Mouse (Mus musculus) liver, embryonic 16.5 days (tissue): ENCODE results near the gene Mt4. TPM values are rescaled to one million over a fixed set of nuclear protein-coding genes. Genes with fewer than 3 reads are reported as not detected.
"Not testable (repeated sequence)": the region's sequence is repeated elsewhere in the genome, so short reads cannot be mapped to it uniquely, and the experiment has no call there.

Experiments
- ATAC-seq: fragments of 200-750 bp; cut with Nextera tagmentation; 2 replicates; pipeline ENCODE4 v1.8.0; 2017; ENCODE audit warnings: low read depth, mild to moderate bottlenecking, moderate number of reproducible peaks, moderate library complexity
- H3K27ac ChIP-seq: fragments of 300-500 bp; sonication (generic); 2 replicates; pipeline ENCODE4 v1.5.1; 2014; ENCODE audit warnings: mild to moderate bottlenecking, low read length
- H3K27me3 ChIP-seq: fragments of 300-500 bp; sonication (generic); 2 replicates; pipeline ENCODE4 v1.6.1; 2014; ENCODE audit warnings: low read depth, low read length, mixed read lengths; ENCODE audit not compliant: control insufficient read depth, insufficient read depth
- H3K36me3 ChIP-seq: fragments of 300-500 bp; sonication (generic); 2 replicates; pipeline ENCODE4 v1.6.1; 2014; ENCODE audit warnings: mild to moderate bottlenecking; ENCODE audit not compliant: control insufficient read depth, insufficient read depth
- H3K4me1 ChIP-seq: fragments of 300-500 bp; sonication (generic); 2 replicates; pipeline ENCODE4 v1.6.1; 2014; ENCODE audit warnings: low read depth, low read length, mixed read lengths; ENCODE audit not compliant: control insufficient read depth
- H3K4me2 ChIP-seq: fragments of 300-500 bp; sonication (generic); 2 replicates; pipeline ENCODE4 v1.6.1; 2014; ENCODE audit warnings: low read depth, low read length, mixed read lengths
- H3K4me3 ChIP-seq: fragments of 300-500 bp; sonication (generic); 2 replicates; pipeline ENCODE4 v1.5.1; 2014; ENCODE audit warnings: low read depth, mild to moderate bottlenecking, low read length
- H3K9ac ChIP-seq: fragments of 300-500 bp; sonication (generic); 2 replicates; pipeline ENCODE4 v1.6.1; 2014; ENCODE audit warnings: low read depth, low read length
- H3K9me3 ChIP-seq: fragments of 300-500 bp; sonication (generic); replicated peaks from 2 replicates; pipeline ENCODE4 v1.6.1; 2016; ENCODE audit warnings: low read length; ENCODE audit not compliant: control insufficient read depth
- WGBS: fragments of 180-500 bp; shearing (Covaris S2); extraction: QIAGEN DNeasy Blood & Tissue Kit; methylation state at CpG from one replicate; pipeline ENCODE4 v1.1.7; 2014; ENCODE audit not compliant: insufficient replicate concordance; 5-methylcytosine and 5-hydroxymethylcytosine counted together
- polyA plus RNA-seq: library from polyadenylated mRNA; unstranded; fragments of >200 nt; fragmentation: Nextera tagmentation; extraction: Ambion mirVana; gene quantifications from 2 replicates; pipeline ENCODE4 v1.2.1, GENCODE M21; 2015

Mt4 gene
- polyA plus RNA-seq, 1 experiment from 2014 or later: 0.67 TPM

DNA sequence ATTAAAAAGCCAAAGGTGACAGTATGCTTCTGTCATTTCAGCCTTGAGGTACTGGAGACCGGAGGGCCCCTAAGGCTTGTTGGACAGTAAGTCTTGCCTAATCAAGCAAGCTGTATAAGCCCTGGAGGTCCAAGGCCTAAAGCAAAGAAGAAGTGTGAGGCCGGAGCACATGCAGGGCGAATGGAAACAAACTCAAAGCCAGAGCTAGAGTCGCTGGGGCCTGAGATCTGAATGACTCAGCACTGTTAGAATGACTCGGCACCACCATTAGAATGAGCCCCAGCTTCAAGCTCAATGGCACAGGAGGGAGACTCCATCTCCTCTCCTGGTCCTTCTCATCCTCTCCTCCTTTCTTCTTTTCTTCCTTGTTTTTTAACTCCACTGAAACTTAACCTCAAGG is 13.9 kb downstream of the Mt4 start:
- Histone ChIP-seq H3K9me3 (no peaks in the 10 kb centered on the region), H3K36me3 (no peaks in the 10 kb centered on the region), H3K27me3 (peaks cover 36% of the 10 kb centered on the region), H3K4me1 (peaks cover 22% of the 10 kb centered on the region), H3K9ac (peak overlapping the region; percentile 46; the same call in 1 of the 2 replicates), H3K4me2 (peak overlapping the region; percentile 35), H3K4me3 (no peak overlapping the region), H3K27ac (peak overlapping the region; percentile 70)
- 39% methylated on average over 5 of the region's 5 CpGs for WGBS
- ATAC-seq: peak; percentile 79

GRCm38 (mm10) chr8:94152513-94153300 is 15.7 kb downstream of the Mt4 start, which contains the start of gene Mt3:
Gene Mt3, plus strand, starts transcription at chr8:94152607.
- peak; percentile 48; the same call in 1 of the 2 replicates for ATAC-seq
- H3K4me3 ChIP-seq: peak within 1 kb of the TSS; percentile 29; the same call in 1 of the 2 replicates
- H3K36me3 ChIP-seq: no peaks in the 10 kb centered on the region
- H3K9ac ChIP-seq: no peak within 1 kb of the TSS
- peaks cover 36% of the 10 kb centered on the region for H3K27me3 ChIP-seq
- H3K4me1 ChIP-seq: peaks cover 22% of the 10 kb centered on the region
- H3K9me3 ChIP-seq: no peaks in the 10 kb centered on the region
- peak within 1 kb of the TSS; percentile 30 for H3K4me2 ChIP-seq
- WGBS: 2% methylated on average over 29 of the region's 29 CpGs
- H3K27ac ChIP-seq: no peak within 1 kb of the TSS; the same call in 1 of the 2 replicates

DNA sequence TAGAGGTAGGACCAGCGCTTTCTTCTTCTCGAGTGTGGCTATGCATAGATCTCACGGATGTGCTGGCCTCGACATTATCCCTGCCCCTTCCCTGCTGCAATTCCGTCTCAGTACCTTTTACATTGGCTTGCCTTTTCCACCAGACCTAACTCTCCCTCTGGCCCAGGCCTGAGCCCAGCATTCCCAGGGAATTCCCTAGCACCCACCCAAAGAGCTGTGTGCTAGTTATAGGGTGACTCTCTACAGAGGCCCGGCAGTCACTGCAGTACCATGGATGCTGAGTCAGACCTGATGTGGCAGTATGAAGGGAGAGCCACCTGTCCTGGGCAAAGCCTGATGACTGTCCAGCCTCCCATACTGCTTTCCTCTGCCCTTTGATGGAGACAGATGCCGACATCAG is 16.5 kb downstream of the Mt4 start:
- Histone ChIP-seq H3K4me1 (peaks cover 22% of the 10 kb centered on the region), H3K9ac (no peak overlapping the region), H3K9me3 (no peaks in the 10 kb centered on the region), H3K4me3 (no peak overlapping the region), H3K27ac (no peak overlapping the region), H3K36me3 (no peaks in the 10 kb centered on the region), H3K27me3 (peaks cover 36% of the 10 kb centered on the region), H3K4me2 (no peak overlapping the region)
- ATAC-seq: no peak
- 31% methylated on average over 7 of the region's 7 CpGs for WGBS

GRCm38 (mm10) chr8:94154537-94154936 is 17.5 kb downstream of the Mt4 start:
- Histone ChIP-seq H3K36me3 (no peaks in the 10 kb centered on the region), H3K4me1 (peaks cover 22% of the 10 kb centered on the region), H3K27ac (no peak overlapping the region), H3K9ac (no peak overlapping the region), H3K9me3 (no peaks in the 10 kb centered on the region), H3K27me3 (peaks cover 36% of the 10 kb centered on the region), H3K4me3 (no peak overlapping the region), H3K4me2 (no peak overlapping the region)
- ATAC-seq: no peak
- WGBS: 33% methylated on average over 6 of the region's 6 CpGs

- no peaks in the 10 kb centered on the region for H3K9me3 ChIP-seq
- H3K4me2 ChIP-seq: no peak overlapping the region
- H3K27ac ChIP-seq: no peak overlapping the region
- no peaks in the 10 kb centered on the region for H3K36me3 ChIP-seq
- H3K27me3 ChIP-seq: peaks cover 36% of the 10 kb centered on the region
- WGBS: 57% methylated on average over 4 of the region's 4 CpGs
- no peak overlapping the region for H3K4me3 ChIP-seq
- peaks cover 13% of the 10 kb centered on the region for H3K4me1 ChIP-seq
- H3K9ac ChIP-seq: no peak overlapping the region
- no peak for ATAC-seq
Measured at GRCm38 (mm10) chr8:94156092-94156491, 19.1 kb downstream of the Mt4 start.

GRCm38 (mm10) chr8:94165772-94166171 is 28.8 kb downstream of the Mt4 start:
- not testable (repeated sequence) for H3K9ac ChIP-seq, H3K4me3 ChIP-seq, ATAC-seq, H3K36me3 ChIP-seq, H3K27ac ChIP-seq, H3K9me3 ChIP-seq, H3K27me3 ChIP-seq, H3K4me2 ChIP-seq
- WGBS: 60% methylated on average over 8 of the region's 8 CpGs
- H3K4me1 ChIP-seq: peaks cover 26% of the 10 kb centered on the region

- Histone ChIP-seq H3K27ac (no peak overlapping the region), H3K4me3 (no peak overlapping the region), H3K27me3 (no peaks in the 10 kb centered on the region), H3K9ac (no peak overlapping the region), H3K4me2 (no peak overlapping the region), H3K4me1 (peaks cover 40% of the 10 kb centered on the region), H3K36me3 (no peaks in the 10 kb centered on the region), H3K9me3 (no peaks in the 10 kb centered on the region)
- ATAC-seq: no peak
- WGBS: 3% methylated on average over 6 of the region's 6 CpGs
Measured at GRCm38 (mm10) chr8:94167244-94167643, 30.2 kb downstream of the Mt4 start.

GRCm38 (mm10) chr8:94169547-94169946 is 32.5 kb downstream of the Mt4 start:
- WGBS: 33% methylated on average over 5 of the region's 5 CpGs
- Histone ChIP-seq H3K4me1 (peaks cover 44% of the 10 kb centered on the region), H3K9ac (peak overlapping the region; percentile 89), H3K4me3 (peak overlapping the region; percentile 86), H3K4me2 (peak overlapping the region; percentile 44), H3K27ac (peak overlapping the region; percentile 99), H3K9me3 (no peaks in the 10 kb centered on the region), H3K27me3 (no peaks in the 10 kb centered on the region), H3K36me3 (no peaks in the 10 kb centered on the region)
- ATAC-seq: peak; percentile 56

- Histone ChIP-seq H3K4me2 (peak overlapping the region; percentile 89), H3K27ac (peak overlapping the region; percentile 99), H3K27me3 (no peaks in the 10 kb centered on the region), H3K9ac (peak overlapping the region; percentile 89), H3K9me3 (no peaks in the 10 kb centered on the region), H3K4me3 (peak overlapping the region; percentile 86), H3K4me1 (peaks cover 56% of the 10 kb centered on the region), H3K36me3 (no peaks in the 10 kb centered on the region)
- ATAC-seq: no peak
- WGBS: 41% methylated on average over 10 of the region's 10 CpGs
Measured at GRCm38 (mm10) chr8:94171321-94171755, 34.3 kb downstream of the Mt4 start.
